Mouse (Mus musculus) heart, postnatal 0 days (tissue): ENCODE measurements at regions not wholly inside any gene's neighbourhood (a gene's known extent, or its start where the extent isn't known, plus 50 kb on each side); places are given as distances from the start of the nearest gene placed in this dataset.

Experiments used
- ATAC-seq: fragments of 200-750 bp; cut with Nextera tagmentation; 2 replicates; pipeline ENCODE4 v1.8.0; 2017; ENCODE audit warnings: low read depth, moderate number of reproducible peaks, moderate library complexity; ENCODE audit not compliant: insufficient read depth
- DNase-seq: peaks from one replicate; pipeline ENCODE4 v3.0.0-alpha.2; 2016; ENCODE audit warnings: low spot score
- H3K27ac ChIP-seq: fragments of 300-500 bp; sonication (generic); 2 replicates; pipeline ENCODE4 v1.5.1; 2014; ENCODE audit warnings: low read depth, mild to moderate bottlenecking
- H3K27me3 ChIP-seq: fragments of 300-500 bp; sonication (generic); 2 replicates; pipeline ENCODE4 v1.6.1; 2014; ENCODE audit warnings: low read length, mixed read lengths; ENCODE audit not compliant: control insufficient read depth, insufficient read depth
- H3K36me3 ChIP-seq: fragments of 300-500 bp; sonication (generic); replicated peaks from 2 replicates; pipeline ENCODE4 v1.6.1; 2014; ENCODE audit warnings: low read length, mixed read lengths; ENCODE audit not compliant: control insufficient read depth, insufficient read depth
- H3K4me1 ChIP-seq: fragments of 300-500 bp; sonication (generic); 2 replicates; pipeline ENCODE4 v1.6.1; 2014; ENCODE audit warnings: antibody characterized with exemption; ENCODE audit not compliant: control insufficient read depth, insufficient read depth
- H3K4me2 ChIP-seq: fragments of 300-500 bp; sonication (generic); 2 replicates; pipeline ENCODE4 v1.6.1; 2014; ENCODE audit warnings: low read depth, mild to moderate bottlenecking, low read length, moderate library complexity
- H3K4me3 ChIP-seq: fragments of 300-500 bp; sonication (generic); 2 replicates; pipeline ENCODE4 v1.5.1; 2014; ENCODE audit warnings: low read depth, low read length
- H3K9ac ChIP-seq: fragments of 300-500 bp; sonication (generic); replicated peaks from 2 replicates; pipeline ENCODE4 v1.6.1; 2014; ENCODE audit warnings: low read depth, low read length, mixed read lengths
- H3K9me3 ChIP-seq: fragments of 300-500 bp; sonication (generic); replicated peaks from 2 replicates; pipeline ENCODE4 v1.6.1; 2016; ENCODE audit warnings: low read length; ENCODE audit not compliant: control insufficient read depth
- CTCF ChIP-seq: IDR thresholded peaks from 2 replicates; pipeline ENCODE4 v1.5.1; 2016; ENCODE audit warnings: antibody characterized with exemption, control low read depth, low read depth
- EP300 ChIP-seq: IDR thresholded peaks from 2 replicates; pipeline ENCODE4 v1.6.1; 2016; ENCODE audit warnings: antibody characterized with exemption, low read depth
- WGBS: fragments of 180-500 bp; shearing (Covaris S2); extraction: QIAGEN DNeasy Blood & Tissue Kit; methylation state at CpG from one replicate; pipeline ENCODE4 v1.1.7; 2014; 5-methylcytosine and 5-hydroxymethylcytosine counted together

DNA sequence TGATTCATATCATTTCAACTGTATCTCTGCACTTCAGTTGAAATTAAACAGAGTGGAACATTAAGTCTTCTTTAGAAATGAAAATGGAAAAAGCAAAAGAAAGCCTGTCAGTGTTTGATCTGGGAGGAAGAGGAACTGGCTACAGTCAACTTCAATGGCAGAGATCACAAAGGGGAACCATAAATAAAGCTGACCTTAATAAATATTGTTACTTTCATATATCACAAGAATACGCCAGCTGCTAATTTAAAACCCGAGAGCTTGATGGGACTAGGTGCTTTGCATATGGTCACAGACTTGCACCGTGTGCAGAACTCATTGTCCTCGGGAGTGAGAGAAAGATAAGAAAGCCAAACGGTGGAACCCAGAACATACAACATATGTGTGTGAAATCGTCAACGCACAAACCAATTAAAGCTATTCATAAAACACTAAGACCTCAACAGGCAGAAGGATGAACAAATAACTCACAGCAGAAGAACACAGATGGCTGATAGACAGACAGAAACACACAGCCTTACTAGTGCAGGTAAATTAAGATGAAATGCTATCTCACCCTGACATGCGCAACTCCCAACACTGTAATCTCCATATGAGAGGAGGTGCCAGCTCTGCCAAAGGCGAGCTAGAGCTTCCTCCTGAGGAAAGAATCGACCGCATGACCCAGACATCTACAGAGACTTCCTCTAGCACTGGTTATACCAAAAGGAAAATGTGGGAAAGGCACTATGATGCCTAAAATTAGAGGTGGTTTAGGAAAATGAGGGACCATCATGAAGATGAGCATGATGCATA is 189.9 kb downstream of the Hlx start:
- Histone ChIP-seq H3K4me1 (no peaks in the 10 kb centered on the region), H3K9ac (no peak overlapping the region), H3K36me3 (no peaks in the 10 kb centered on the region), H3K27ac (no peak overlapping the region), H3K9me3 (no peaks in the 10 kb centered on the region), H3K4me3 (no peak overlapping the region), H3K4me2 (no peak overlapping the region), H3K27me3 (no peaks in the 10 kb centered on the region)
- TF ChIP-seq EP300 (no peak), CTCF (no peak)
- 73% methylated on average over 11 of the region's 11 CpGs for WGBS
- ATAC-seq (no peak), DNase-seq (no peak)

- DNase-seq (no peak), ATAC-seq (no peak)
- no peaks in the 10 kb centered on the region for H3K9me3 ChIP-seq
- no peak for TF ChIP-seq EP300
- TF ChIP-seq CTCF, result no peak
- no peak overlapping the region for H3K9ac ChIP-seq
- no peak overlapping the region for H3K27ac ChIP-seq
- WGBS, result 59% methylated on average over 7 of the region's 7 CpGs
- no peaks in the 10 kb centered on the region for H3K36me3 ChIP-seq
- H3K4me2 ChIP-seq, result no peak overlapping the region
- no peaks in the 10 kb centered on the region for H3K27me3 ChIP-seq
- no peaks in the 10 kb centered on the region for H3K4me1 ChIP-seq
- H3K4me3 ChIP-seq, result no peak overlapping the region
Measured at GRCm38 (mm10) chr1:184539818-184540217, 192.6 kb downstream of the Hlx start.

DNA sequence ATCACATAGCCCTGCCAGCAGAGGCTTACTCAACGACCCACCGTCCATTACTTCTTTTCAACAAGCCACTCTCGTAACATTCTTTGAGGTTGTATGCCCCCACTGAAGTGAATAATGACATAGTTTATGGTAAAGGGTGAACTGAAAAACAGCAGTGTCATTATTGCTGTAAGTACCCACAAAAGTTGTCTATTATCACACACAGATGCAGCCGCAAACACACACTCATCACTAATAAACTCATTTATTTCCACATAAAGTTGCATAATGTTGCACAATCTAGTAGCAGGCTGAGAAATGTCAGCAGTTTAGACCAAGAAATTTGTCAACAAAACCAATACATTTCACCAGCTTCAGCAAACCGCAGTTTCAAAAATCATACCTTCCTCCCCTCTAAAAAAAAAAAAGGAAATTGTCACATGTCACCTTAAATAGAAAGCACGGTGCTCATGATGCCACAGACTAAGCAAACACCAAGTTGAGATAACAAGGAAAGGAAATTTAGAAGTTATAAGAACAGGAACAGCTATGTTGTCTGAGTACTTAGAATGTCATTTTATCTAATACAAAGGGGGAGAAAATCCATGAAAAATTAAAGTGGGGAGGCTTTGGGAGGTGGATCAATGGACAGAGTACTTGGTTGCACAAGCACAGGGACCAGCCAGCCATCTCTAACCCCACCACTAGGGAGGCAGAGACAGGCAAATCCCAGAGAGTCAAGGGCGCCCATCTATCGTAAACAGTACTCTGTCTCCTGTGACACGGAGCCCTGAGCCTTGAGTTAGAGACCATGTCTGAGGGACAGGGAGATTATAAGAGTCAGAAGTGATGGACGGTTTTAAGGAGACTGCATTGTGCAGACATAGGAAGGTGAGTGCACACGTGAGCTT is 195.9 kb downstream of the Hlx start:
- 74% methylated on average over 11 of the region's 11 CpGs for WGBS
- H3K4me2 ChIP-seq, result no peak overlapping the region
- DNase-seq, result no peak
- no peaks in the 10 kb centered on the region for H3K4me1 ChIP-seq
- H3K27me3 ChIP-seq, result no peaks in the 10 kb centered on the region
- H3K36me3 ChIP-seq, result no peaks in the 10 kb centered on the region
- ATAC-seq, result no peak
- H3K9ac ChIP-seq, result no peak overlapping the region
- H3K4me3 ChIP-seq, result no peak overlapping the region
- no peaks in the 10 kb centered on the region for H3K9me3 ChIP-seq
- TF ChIP-seq CTCF (no peak), EP300 (no peak)
- no peak overlapping the region for H3K27ac ChIP-seq

DNA sequence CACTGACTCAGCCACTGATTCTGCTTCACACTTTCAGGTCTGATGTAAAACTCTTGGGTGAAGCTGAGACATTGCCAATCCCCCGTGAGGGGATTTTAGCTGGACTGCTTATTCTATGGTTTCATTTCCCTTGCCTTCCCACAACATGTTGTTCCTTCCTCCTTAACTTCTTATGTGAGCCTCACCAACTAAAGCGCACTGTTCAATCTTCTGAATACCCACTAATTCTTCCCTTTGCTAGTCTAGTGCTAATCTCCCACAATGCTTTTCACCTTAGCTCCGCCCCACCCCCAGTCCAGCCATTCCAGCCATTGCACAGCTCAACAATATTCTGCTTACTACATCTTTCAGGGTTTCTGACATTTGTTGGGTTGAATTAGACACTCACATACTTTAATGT is 196.7 kb downstream of the Hlx start:
- H3K27ac ChIP-seq, result no peak overlapping the region
- H3K9ac ChIP-seq, result no peak overlapping the region
- DNase-seq, result no peak
- H3K36me3 ChIP-seq, result no peaks in the 10 kb centered on the region
- TF ChIP-seq EP300, result no peak
- no peak for TF ChIP-seq CTCF
- whole genome bisulfite sequencing, result 86% methylated on average over 3 of the region's 3 CpGs
- no peaks in the 10 kb centered on the region for H3K27me3 ChIP-seq
- H3K4me2 ChIP-seq, result no peak overlapping the region
- ATAC-seq, result no peak
- H3K4me1 ChIP-seq, result no peaks in the 10 kb centered on the region
- H3K9me3 ChIP-seq, result no peaks in the 10 kb centered on the region
- no peak overlapping the region for H3K4me3 ChIP-seq

DNA sequence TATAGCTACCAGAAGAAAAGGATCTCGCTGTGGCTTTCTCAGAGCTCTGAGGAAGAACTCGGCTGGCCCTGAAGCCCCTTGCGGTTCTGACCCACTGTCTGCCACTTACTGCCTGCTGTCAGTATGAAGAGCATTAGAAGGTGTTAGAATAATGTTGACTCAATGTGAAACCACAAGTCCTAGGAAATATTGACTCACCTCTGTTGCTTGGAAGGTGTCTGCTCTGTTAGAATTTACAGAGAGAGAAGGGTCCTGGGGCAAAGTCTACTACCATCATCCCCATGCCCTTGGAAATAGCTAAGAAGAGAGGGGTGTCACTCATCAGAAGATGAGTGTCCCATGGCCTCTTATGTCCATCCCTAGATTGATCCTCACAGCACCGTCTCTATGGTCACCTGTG is 197.9 kb downstream of the Hlx start:
- no peaks in the 10 kb centered on the region for H3K4me1 ChIP-seq
- no peaks in the 10 kb centered on the region for H3K36me3 ChIP-seq
- H3K27ac ChIP-seq, result no peak overlapping the region
- 77% methylated on average over 4 of the region's 4 CpGs for WGBS
- DNase-seq (no peak), ATAC-seq (no peak)
- no peak overlapping the region for H3K4me2 ChIP-seq
- no peak overlapping the region for H3K4me3 ChIP-seq
- no peak overlapping the region for H3K9ac ChIP-seq
- TF ChIP-seq CTCF (no peak), EP300 (no peak)
- H3K9me3 ChIP-seq, result no peaks in the 10 kb centered on the region
- H3K27me3 ChIP-seq, result no peaks in the 10 kb centered on the region
